Mouse (Mus musculus): ENCODE data around the gene Cyb5rl. TPM values are rescaled to one million over a fixed set of nuclear protein-coding genes. Genes with fewer than 3 reads are reported as not detected.
"Not testable (repeated sequence)": the region's sequence is repeated elsewhere in the genome, so short reads cannot be mapped to it uniquely, and the experiment has no call there.

Cyb5rl gene
- polyA plus RNA-seq, 1 experiment from 2014 or later, result 5.9 TPM

DNA sequence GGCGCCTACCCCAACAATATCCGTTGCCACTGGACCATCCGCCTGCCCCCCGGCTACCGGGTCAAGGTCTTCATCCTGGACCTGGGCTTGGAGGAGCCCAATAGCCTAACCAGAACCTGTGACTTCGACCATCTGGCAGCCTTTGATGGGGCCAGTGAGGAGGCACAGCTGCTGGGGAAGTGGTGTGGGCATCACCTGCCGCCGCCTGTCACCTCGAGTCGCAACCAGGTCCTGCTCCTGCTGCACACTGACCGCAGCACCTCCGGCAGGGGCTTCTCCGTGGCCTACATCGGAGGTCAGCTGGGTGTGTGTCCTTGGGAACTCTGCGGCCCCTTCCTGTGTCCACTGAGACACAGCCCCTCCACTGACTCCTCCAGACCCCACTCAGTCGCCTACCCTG is 40.0 kb downstream of the Cyb5rl start:
- H3K4me3 ChIP-seq (ENCODE audit: low read depth, low read length), result no peak overlapping the region
- H3K27me3 ChIP-seq (replicated peaks; ENCODE audit: control insufficient read depth, insufficient read depth, low read length), result no peaks in the 10 kb centered on the region
- H3K9ac ChIP-seq (ENCODE audit: low read depth, low read length), result no peak overlapping the region
- H3K27ac ChIP-seq (ENCODE audit: low read depth, low read length), result no peak overlapping the region
- DNase-seq (ENCODE audit: low spot score) (no peak), ATAC-seq (replicated peaks; ENCODE audit: low FRiP score) (no peak)
- 86% methylated on average over 16 of the region's 16 CpGs for WGBS
- H3K36me3 ChIP-seq (ENCODE audit: control insufficient read depth, insufficient read depth, low read length), result no peaks in the 10 kb centered on the region
- H3K4me2 ChIP-seq, result no peak overlapping the region
- no peaks in the 10 kb centered on the region for H3K9me3 ChIP-seq (ENCODE audit: control insufficient read depth, low read length)
- H3K4me1 ChIP-seq (replicated peaks; ENCODE audit: control insufficient read depth, insufficient read depth, low read length), result no peaks in the 10 kb centered on the region; the same call in 1 of the 2 replicates

- no peaks in the 10 kb centered on the region for H3K4me1 ChIP-seq (replicated peaks; ENCODE audit: control insufficient read depth, insufficient read depth, low read length)
- H3K4me2 ChIP-seq, result no peak overlapping the region
- ATAC-seq (replicated peaks; ENCODE audit: low FRiP score) (no peak), DNase-seq (ENCODE audit: low spot score) (no peak)
- 52% methylated on average over 13 of the region's 13 CpGs for WGBS
- H3K4me3 ChIP-seq (ENCODE audit: low read depth, low read length), result no peak overlapping the region
- H3K27me3 ChIP-seq (replicated peaks; ENCODE audit: control insufficient read depth, insufficient read depth, low read length), result no peaks in the 10 kb centered on the region
- no peaks in the 10 kb centered on the region for H3K9me3 ChIP-seq (ENCODE audit: control insufficient read depth, low read length)
- H3K9ac ChIP-seq (ENCODE audit: low read depth, low read length), result 0 out of 2 replicates have a peak overlapping the region, but pooled peaks have one; percentile 20
- H3K36me3 ChIP-seq (ENCODE audit: control insufficient read depth, insufficient read depth, low read length), result no peaks in the 10 kb centered on the region
- H3K27ac ChIP-seq (ENCODE audit: low read depth, low read length), result no peak overlapping the region; the same call in 1 of the 2 replicates
Measured at GRCm38 (mm10) chr4:107108291-107108731, 41.5 kb downstream of the Cyb5rl start.

DNA sequence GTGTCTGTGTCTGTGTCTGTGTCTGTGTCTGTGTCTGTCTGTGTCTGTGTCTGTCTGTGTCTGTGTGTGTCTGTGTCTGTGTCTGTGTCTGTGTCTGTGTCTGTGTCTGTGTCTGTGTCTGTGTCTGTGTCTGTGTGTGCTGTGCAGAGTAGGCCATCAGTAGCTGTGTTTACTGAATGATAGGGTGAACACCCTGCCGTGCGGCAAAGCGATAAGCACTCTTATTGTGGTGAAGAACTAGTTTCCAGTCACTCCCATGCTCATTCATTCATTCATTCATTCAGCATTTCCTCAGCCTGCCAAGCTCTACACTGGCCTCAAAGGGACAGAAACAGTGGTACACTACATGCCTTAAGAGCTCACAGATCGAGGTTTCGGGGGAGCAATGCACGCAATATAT is 42.4 kb downstream of the Cyb5rl start:
- not testable (repeated sequence) for H3K27ac ChIP-seq (ENCODE audit: low read depth, low read length); DNase-seq (ENCODE audit: low spot score); H3K27me3 ChIP-seq (replicated peaks; ENCODE audit: control insufficient read depth, insufficient read depth, low read length); H3K9me3 ChIP-seq (ENCODE audit: control insufficient read depth, low read length); H3K9ac ChIP-seq (ENCODE audit: low read depth, low read length); H3K36me3 ChIP-seq (ENCODE audit: control insufficient read depth, insufficient read depth, low read length); H3K4me2 ChIP-seq; H3K4me1 ChIP-seq (replicated peaks; ENCODE audit: control insufficient read depth, insufficient read depth, low read length); H3K4me3 ChIP-seq (ENCODE audit: low read depth, low read length)
- ATAC-seq (replicated peaks; ENCODE audit: low FRiP score), result peak; percentile 82
- WGBS, result 76% methylated on average over 6 of the region's 6 CpGs

DNA sequence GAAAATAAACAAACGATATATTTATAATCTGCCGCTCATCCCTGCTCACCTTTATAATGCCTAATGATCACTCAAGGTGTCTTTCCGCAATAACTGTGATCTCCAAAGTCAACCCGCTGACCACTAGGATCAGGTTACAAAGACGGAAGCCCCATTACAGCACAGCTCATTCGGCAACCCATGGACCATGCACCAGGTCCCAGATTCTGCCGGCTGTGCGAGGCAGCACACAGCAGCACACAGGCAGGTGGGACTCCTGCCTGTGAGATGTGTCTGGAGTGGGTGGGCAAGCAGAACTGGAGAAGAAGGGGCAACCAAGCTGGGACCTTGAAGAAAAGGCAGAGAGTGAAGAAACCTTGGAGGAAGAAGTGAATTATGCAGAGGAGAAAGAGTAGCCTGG is 47.5 kb downstream of the Cyb5rl start:
- H3K4me3 ChIP-seq (ENCODE audit: low read depth, low read length), result no peak overlapping the region
- H3K9me3 ChIP-seq (ENCODE audit: control insufficient read depth, low read length), result no peaks in the 10 kb centered on the region
- H3K27ac ChIP-seq (ENCODE audit: low read depth, low read length), result no peak overlapping the region
- H3K27me3 ChIP-seq (replicated peaks; ENCODE audit: control insufficient read depth, insufficient read depth, low read length), result no peaks in the 10 kb centered on the region
- WGBS, result 46% methylated on average over 8 of the region's 8 CpGs
- ATAC-seq (replicated peaks; ENCODE audit: low FRiP score) (no peak), DNase-seq (ENCODE audit: low spot score) (no peak)
- no peak overlapping the region for H3K9ac ChIP-seq (ENCODE audit: low read depth, low read length)
- H3K4me2 ChIP-seq, result no peak overlapping the region
- H3K36me3 ChIP-seq (ENCODE audit: control insufficient read depth, insufficient read depth, low read length), result no peaks in the 10 kb centered on the region
- no peaks in the 10 kb centered on the region for H3K4me1 ChIP-seq (replicated peaks; ENCODE audit: control insufficient read depth, insufficient read depth, low read length)

DNA sequence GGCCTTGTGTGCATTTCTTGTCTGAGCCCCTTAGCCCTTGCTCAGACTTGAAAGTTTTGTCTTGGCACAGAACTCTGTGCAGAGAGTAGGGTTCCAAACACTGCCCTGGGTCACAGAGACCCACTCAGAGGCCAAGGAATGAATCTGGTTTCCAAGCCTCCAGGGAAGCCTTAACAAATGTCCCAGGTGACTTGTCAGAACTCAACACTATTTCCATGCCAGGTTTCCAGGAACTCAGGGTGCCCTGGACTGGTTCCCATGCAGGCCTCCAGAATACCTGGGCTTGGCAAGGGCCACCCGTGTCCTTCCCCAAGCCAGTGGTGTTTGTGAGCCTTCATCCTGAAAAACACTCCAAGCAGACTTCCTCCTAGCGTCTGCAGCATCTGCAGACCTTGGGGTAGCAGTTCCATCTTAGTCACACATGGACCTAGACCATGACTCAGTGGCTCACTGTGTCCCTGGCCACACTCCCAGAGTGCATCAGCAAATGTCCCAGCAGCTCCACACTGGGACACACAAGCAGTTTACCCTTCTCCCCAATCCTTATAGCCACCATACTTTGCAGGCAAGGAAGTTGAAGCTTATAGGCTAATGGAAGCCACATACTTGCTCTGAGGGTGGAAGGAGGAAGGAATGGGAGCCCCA is 51.1 kb downstream of the Cyb5rl start:
- H3K4me3 ChIP-seq (ENCODE audit: low read depth, low read length), result no peak overlapping the region
- no peak overlapping the region for H3K9ac ChIP-seq (ENCODE audit: low read depth, low read length)
- no peak for DNase-seq (ENCODE audit: low spot score)
- H3K27ac ChIP-seq (ENCODE audit: low read depth, low read length), result no peak overlapping the region
- H3K9me3 ChIP-seq (ENCODE audit: control insufficient read depth, low read length), result no peaks in the 10 kb centered on the region
- no peaks in the 10 kb centered on the region for H3K27me3 ChIP-seq (replicated peaks; ENCODE audit: control insufficient read depth, insufficient read depth, low read length)
- 68% methylated on average over 2 of the region's 2 CpGs for WGBS
- no peak for ATAC-seq (replicated peaks; ENCODE audit: low FRiP score)
- no peaks in the 10 kb centered on the region for H3K36me3 ChIP-seq (ENCODE audit: control insufficient read depth, insufficient read depth, low read length)
- H3K4me2 ChIP-seq, result no peak overlapping the region
- no peaks in the 10 kb centered on the region for H3K4me1 ChIP-seq (replicated peaks; ENCODE audit: control insufficient read depth, insufficient read depth, low read length)

- ATAC-seq (replicated peaks; ENCODE audit: low FRiP score) (no peak), DNase-seq (ENCODE audit: low spot score) (no peak)
- Histone ChIP-seq H3K4me2 (no peak overlapping the region), H3K27ac (ENCODE audit: low read depth, low read length) (no peak overlapping the region), H3K9me3 (ENCODE audit: control insufficient read depth, low read length) (no peaks in the 10 kb centered on the region), H3K9ac (ENCODE audit: low read depth, low read length) (no peak overlapping the region), H3K36me3 (ENCODE audit: control insufficient read depth, insufficient read depth, low read length) (no peaks in the 10 kb centered on the region), H3K4me1 (replicated peaks; ENCODE audit: control insufficient read depth, insufficient read depth, low read length) (no peaks in the 10 kb centered on the region), H3K4me3 (ENCODE audit: low read depth, low read length) (no peak overlapping the region), H3K27me3 (replicated peaks; ENCODE audit: control insufficient read depth, insufficient read depth, low read length) (peaks cover under 1% of the 10 kb centered on the region; the same call in 1 of the 2 replicates)
- WGBS, result 53% methylated on average over 4 of the region's 4 CpGs
Measured at GRCm38 (mm10) chr4:107119056-107119455, 52.3 kb downstream of the Cyb5rl start.

- H3K36me3 ChIP-seq (ENCODE audit: control insufficient read depth, insufficient read depth, low read length), result no peaks in the 10 kb centered on the region
- no peak overlapping the region for H3K4me2 ChIP-seq
- DNase-seq (ENCODE audit: low spot score), result no peak
- H3K9me3 ChIP-seq (ENCODE audit: control insufficient read depth, low read length), result no peaks in the 10 kb centered on the region
- H3K9ac ChIP-seq (ENCODE audit: low read depth, low read length), result no peak overlapping the region
- no peak overlapping the region for H3K4me3 ChIP-seq (ENCODE audit: low read depth, low read length)
- peaks cover 3% of the 10 kb centered on the region; the same call in 1 of the 2 replicates for H3K27me3 ChIP-seq (replicated peaks; ENCODE audit: control insufficient read depth, insufficient read depth, low read length)
- 90% methylated on average over 6 of the region's 6 CpGs for WGBS
- H3K4me1 ChIP-seq (replicated peaks; ENCODE audit: control insufficient read depth, insufficient read depth, low read length), result no peaks in the 10 kb centered on the region
- H3K27ac ChIP-seq (ENCODE audit: low read depth, low read length), result no peak overlapping the region
- no peak for ATAC-seq (replicated peaks; ENCODE audit: low FRiP score)
Measured at GRCm38 (mm10) chr4:107120676-107121075, 53.9 kb downstream of the Cyb5rl start.

DNA sequence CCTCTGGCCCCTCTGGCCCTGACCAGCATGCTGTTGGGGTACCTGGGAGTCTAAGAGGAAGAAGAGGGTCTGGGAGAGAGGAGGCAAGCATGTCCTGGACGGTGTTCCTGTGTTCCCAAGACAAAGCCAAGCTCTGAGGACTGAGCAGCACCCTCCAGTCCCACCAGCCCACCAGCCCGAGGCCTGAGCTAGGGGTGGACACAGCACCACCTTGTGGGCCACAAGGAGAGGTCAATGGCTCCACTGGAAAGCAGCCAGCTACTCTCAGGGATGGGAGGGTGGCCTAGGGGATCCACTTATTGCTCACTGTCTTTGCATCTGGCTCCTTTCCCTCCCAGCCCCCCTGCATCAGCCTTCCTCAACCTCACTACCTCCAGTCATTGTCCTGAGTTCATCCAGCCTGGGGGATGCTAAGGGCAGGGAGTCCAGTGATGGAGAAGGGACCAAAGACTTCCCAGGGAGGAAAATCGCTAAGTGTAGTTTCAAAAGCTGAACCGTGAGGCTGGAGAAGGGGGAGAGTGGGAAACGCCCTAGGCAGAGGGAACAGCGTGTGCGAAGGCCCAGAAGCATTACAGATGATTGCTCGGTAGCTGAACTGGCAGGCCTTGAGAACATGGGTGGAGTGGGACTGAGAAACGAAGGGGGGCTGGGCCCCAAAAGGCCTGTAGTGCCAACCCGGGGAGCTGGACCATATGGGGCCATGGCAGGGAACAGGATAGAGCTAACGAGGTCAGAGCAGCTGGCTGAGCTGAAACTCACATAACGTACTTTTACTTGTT is 54.6 kb downstream of the Cyb5rl start:
- no peak overlapping the region for H3K4me2 ChIP-seq
- no peak for ATAC-seq (replicated peaks; ENCODE audit: low FRiP score)
- H3K27ac ChIP-seq (ENCODE audit: low read depth, low read length), result no peak overlapping the region
- H3K4me1 ChIP-seq (replicated peaks; ENCODE audit: control insufficient read depth, insufficient read depth, low read length), result no peaks in the 10 kb centered on the region
- no peaks in the 10 kb centered on the region for H3K36me3 ChIP-seq (ENCODE audit: control insufficient read depth, insufficient read depth, low read length)
- no peak for DNase-seq (ENCODE audit: low spot score)
- WGBS, result 65% methylated on average over 12 of the region's 12 CpGs
- no peak overlapping the region for H3K9ac ChIP-seq (ENCODE audit: low read depth, low read length)
- H3K9me3 ChIP-seq (ENCODE audit: control insufficient read depth, low read length), result no peaks in the 10 kb centered on the region
- peaks cover 3% of the 10 kb centered on the region; the same call in 1 of the 2 replicates for H3K27me3 ChIP-seq (replicated peaks; ENCODE audit: control insufficient read depth, insufficient read depth, low read length)
- no peak overlapping the region for H3K4me3 ChIP-seq (ENCODE audit: low read depth, low read length)

- Histone ChIP-seq H3K36me3 (ENCODE audit: control insufficient read depth, insufficient read depth, low read length) (no peaks in the 10 kb centered on the region), H3K9ac (ENCODE audit: low read depth, low read length) (no peak overlapping the region), H3K9me3 (ENCODE audit: control insufficient read depth, low read length) (no peaks in the 10 kb centered on the region), H3K27ac (ENCODE audit: low read depth, low read length) (no peak overlapping the region), H3K4me2 (no peak overlapping the region), H3K27me3 (replicated peaks; ENCODE audit: control insufficient read depth, insufficient read depth, low read length) (peaks cover 3% of the 10 kb centered on the region; the same call in 1 of the 2 replicates), H3K4me3 (ENCODE audit: low read depth, low read length) (no peak overlapping the region), H3K4me1 (replicated peaks; ENCODE audit: control insufficient read depth, insufficient read depth, low read length) (no peaks in the 10 kb centered on the region)
- ATAC-seq (replicated peaks; ENCODE audit: low FRiP score) (no peak), DNase-seq (ENCODE audit: low spot score) (no peak)
- 54% methylated on average over 7 of the region's 7 CpGs for WGBS
Measured at GRCm38 (mm10) chr4:107124376-107124775, 57.6 kb downstream of the Cyb5rl start.

Measured in liver, embryonic 11.5 days (tissue).